Mouse (Mus musculus) embryonic facial prominence, embryonic 11.5 days (tissue): ENCODE data around the gene 1810055G02Rik. TPM values are rescaled to one million over a fixed set of nuclear protein-coding genes. Genes with fewer than 3 reads are reported as not detected.

Experiments used
- ATAC-seq: fragments of 200-750 bp; cut with Nextera tagmentation; replicated peaks from 2 replicates; pipeline ENCODE4 v1.8.0; 2017; ENCODE audit warnings: low read depth; ENCODE audit not compliant: insufficient number of reproducible peaks, low FRiP score, low TSS enrichment
- DNase-seq: peaks from one replicate; pipeline ENCODE4 v3.0.0-alpha.2; 2015; ENCODE audit warnings: low spot score
- H3K27ac ChIP-seq: fragments of 300-500 bp; sonication (generic); replicated peaks from 2 replicates; pipeline ENCODE4 v1.5.1; 2014; ENCODE audit warnings: mild to moderate bottlenecking, low read depth, low read length, control low read depth
- H3K27me3 ChIP-seq: fragments of 300-500 bp; sonication (generic); 2 replicates; pipeline ENCODE4 v1.6.1; 2014; ENCODE audit warnings: mild to moderate bottlenecking, low read length, moderate library complexity, mixed read lengths; ENCODE audit not compliant: control insufficient read depth, insufficient read depth
- H3K36me3 ChIP-seq: fragments of 300-500 bp; sonication (generic); replicated peaks from 2 replicates; pipeline ENCODE4 v1.6.1; 2014; ENCODE audit warnings: low read depth, mild to moderate bottlenecking, low read length, moderate library complexity, mixed read lengths; ENCODE audit not compliant: control insufficient read depth, insufficient read depth
- H3K4me1 ChIP-seq: fragments of 300-500 bp; sonication (generic); 2 replicates; pipeline ENCODE4 v1.6.1; 2014; ENCODE audit warnings: low read length, mixed read lengths; ENCODE audit not compliant: control insufficient read depth, insufficient read depth
- H3K4me2 ChIP-seq: fragments of 300-500 bp; sonication (generic); 2 replicates; pipeline ENCODE4 v1.6.1; 2014; ENCODE audit warnings: low read depth, mild to moderate bottlenecking, control low read depth, low read length, moderate library complexity
- H3K4me3 ChIP-seq: fragments of 300-500 bp; sonication (generic); 2 replicates; pipeline ENCODE4 v1.5.1; 2014; ENCODE audit warnings: low read depth, low read length, control low read depth
- H3K9ac ChIP-seq: fragments of 300-500 bp; sonication (generic); replicated peaks from 2 replicates; pipeline ENCODE4 v1.6.1; 2014; ENCODE audit warnings: mild to moderate bottlenecking, control low read depth, low read length
- H3K9me3 ChIP-seq: fragments of 300-500 bp; sonication (generic); replicated peaks from 2 replicates; pipeline ENCODE4 v1.6.1; 2016; ENCODE audit warnings: mild to moderate bottlenecking, low read length, inconsistent platforms, mixed read lengths; ENCODE audit not compliant: control insufficient read depth
- WGBS: fragments of 180-500 bp; shearing (Covaris S2); extraction: QIAGEN DNeasy Blood & Tissue Kit; methylation state at CpG from one replicate; pipeline ENCODE4 v1.1.7; 2014; 5-methylcytosine and 5-hydroxymethylcytosine counted together
- polyA plus RNA-seq: library from polyadenylated mRNA; unstranded; fragments of >200 nt; fragmentation: Nextera tagmentation; extraction: Ambion mirVana; gene quantifications from 2 replicates; pipeline ENCODE4 v1.2.1, GENCODE M21; 2014

The 1810055G02Rik gene
- polyA plus RNA-seq, 1 experiment from 2014 or later = 39.0 TPM

GRCm38 (mm10) chr19:3673149-3673548 is 34.9 kb upstream of the 1810055G02Rik start:
- H3K27me3 ChIP-seq = no peaks in the 10 kb centered on the region
- no peaks in the 10 kb centered on the region for H3K9me3 ChIP-seq
- peaks cover 3% of the 10 kb centered on the region; the same call in 1 of the 2 replicates for H3K36me3 ChIP-seq
- DNase-seq (no peak), ATAC-seq (no peak)
- H3K27ac ChIP-seq = no peak overlapping the region
- no peak overlapping the region for H3K9ac ChIP-seq
- H3K4me2 ChIP-seq = no peak overlapping the region
- H3K4me1 ChIP-seq = peaks cover 7% of the 10 kb centered on the region; the same call in 1 of the 2 replicates
- 94% methylated on average over 2 of the region's 2 CpGs for WGBS
- no peak overlapping the region for H3K4me3 ChIP-seq

GRCm38 (mm10) chr19:3674122-3674855 is 33.8 kb upstream of the 1810055G02Rik start:
- ATAC-seq (no peak), DNase-seq (no peak)
- Histone ChIP-seq H3K27me3 (no peaks in the 10 kb centered on the region), H3K27ac (no peak overlapping the region), H3K4me2 (no peak overlapping the region), H3K4me3 (no peak overlapping the region), H3K9me3 (no peaks in the 10 kb centered on the region), H3K4me1 (peaks cover 5% of the 10 kb centered on the region; the same call in 1 of the 2 replicates), H3K9ac (no peak overlapping the region), H3K36me3 (peaks cover 3% of the 10 kb centered on the region; the same call in 1 of the 2 replicates)
- 92% methylated on average over 8 of the region's 8 CpGs for WGBS

GRCm38 (mm10) chr19:3680732-3681131 is 27.4 kb upstream of the 1810055G02Rik start:
- H3K36me3 ChIP-seq = no peaks in the 10 kb centered on the region
- no peak overlapping the region for H3K9ac ChIP-seq
- H3K27ac ChIP-seq = no peak overlapping the region
- ATAC-seq (no peak), DNase-seq (no peak)
- no peak overlapping the region for H3K4me3 ChIP-seq
- 80% methylated on average over 7 of the region's 7 CpGs for WGBS
- H3K9me3 ChIP-seq = no peaks in the 10 kb centered on the region
- H3K4me1 ChIP-seq = no peaks in the 10 kb centered on the region
- H3K27me3 ChIP-seq = no peaks in the 10 kb centered on the region
- no peak overlapping the region for H3K4me2 ChIP-seq

- H3K27ac ChIP-seq = no peak overlapping the region
- 59% methylated on average over 13 of the region's 13 CpGs for WGBS
- ATAC-seq (no peak), DNase-seq (no peak)
- no peak overlapping the region for H3K4me2 ChIP-seq
- no peaks in the 10 kb centered on the region for H3K36me3 ChIP-seq
- no peak overlapping the region for H3K4me3 ChIP-seq
- no peak overlapping the region for H3K9ac ChIP-seq
- H3K4me1 ChIP-seq = no peaks in the 10 kb centered on the region
- H3K27me3 ChIP-seq = no peaks in the 10 kb centered on the region
- H3K9me3 ChIP-seq = no peaks in the 10 kb centered on the region
These were observed 26.7 kb upstream of the 1810055G02Rik start for GRCm38 (mm10) chr19:3681310-3681934.

GRCm38 (mm10) chr19:3684414-3684813 is 23.7 kb upstream of the 1810055G02Rik start:
- ATAC-seq = no peak
- WGBS = 5% methylated on average over 1 of the region's 1 CpGs
- peak; percentile 53 for DNase-seq
- Histone ChIP-seq H3K36me3 (no peaks in the 10 kb centered on the region), H3K4me3 (peak overlapping the region; percentile 98), H3K9ac (peak overlapping the region; percentile 98), H3K9me3 (no peaks in the 10 kb centered on the region), H3K4me1 (no peaks in the 10 kb centered on the region), H3K27ac (peak overlapping the region; percentile 22; the same call in 1 of the 2 replicates), H3K4me2 (peak overlapping the region; percentile 98), H3K27me3 (no peaks in the 10 kb centered on the region)

- Histone ChIP-seq H3K36me3 (no peaks in the 10 kb centered on the region), H3K4me2 (peak overlapping the region; percentile 98), H3K27me3 (no peaks in the 10 kb centered on the region), H3K4me1 (no peaks in the 10 kb centered on the region), H3K9me3 (no peaks in the 10 kb centered on the region), H3K9ac (peak overlapping the region; percentile 98), H3K27ac (peak overlapping the region; percentile 75), H3K4me3 (peak overlapping the region; percentile 98)
- 1% methylated on average over 11 of the region's 11 CpGs for WGBS
- ATAC-seq = no peak
- peak; percentile 56 for DNase-seq
These were observed 23.0 kb upstream of the 1810055G02Rik start for GRCm38 (mm10) chr19:3684957-3685580.

DNA sequence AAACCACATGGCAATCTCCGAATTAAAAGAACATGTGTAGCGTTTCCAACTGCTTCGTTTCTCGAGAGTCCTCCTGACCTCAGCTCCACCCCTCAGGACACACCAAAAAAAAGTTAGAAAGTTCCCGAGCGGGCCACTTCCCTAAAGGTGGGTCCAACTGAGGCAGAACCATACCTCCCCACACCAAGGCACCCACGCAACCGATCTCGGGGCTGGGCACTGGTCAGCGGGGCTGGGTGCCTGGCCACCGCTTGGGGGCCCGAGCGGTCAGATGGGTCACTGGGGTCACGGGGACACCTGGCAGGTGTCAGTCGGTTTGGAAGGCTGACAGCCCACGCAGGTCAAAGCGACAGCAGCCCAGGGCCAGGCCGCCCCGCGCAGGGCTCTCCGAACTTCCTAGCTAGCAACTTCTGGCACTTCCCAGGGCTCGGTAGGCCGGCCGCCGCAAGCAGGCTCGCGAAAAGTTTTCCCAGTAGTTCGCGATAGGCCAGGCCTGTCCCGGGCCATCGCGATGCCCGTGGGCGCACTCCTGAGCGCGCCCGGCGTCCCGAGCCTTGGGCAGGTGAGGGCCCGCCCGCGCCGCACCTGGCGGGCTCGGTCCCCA is 22.4 kb upstream of the 1810055G02Rik start:
- Histone ChIP-seq H3K9ac (peak overlapping the region; percentile 98), H3K4me1 (no peaks in the 10 kb centered on the region), H3K4me2 (peak overlapping the region; percentile 98), H3K4me3 (peak overlapping the region; percentile 98), H3K27ac (peak overlapping the region; percentile 75), H3K36me3 (no peaks in the 10 kb centered on the region), H3K9me3 (no peaks in the 10 kb centered on the region), H3K27me3 (no peaks in the 10 kb centered on the region)
- DNase-seq (peak; percentile 47), ATAC-seq (peak; percentile 27; the same call in 1 of the 2 replicates)
- WGBS = under 1% methylated on average over 44 of the region's 45 CpGs
